Mouse (Mus musculus) liver, embryonic 15.5 days (tissue): ENCODE measurements around the gene Fcgr4. TPM values are rescaled to one million over a fixed set of nuclear protein-coding genes. Genes with fewer than 3 reads are reported as not detected.
A peak's percentile ranks its signal among the peaks of the same experiment; 100 is the strongest.
"Not testable (repeated sequence)": the region's sequence is repeated elsewhere in the genome, so short reads cannot be mapped to it uniquely, and the experiment has no call there.

Source experiments
- ATAC-seq: fragments of 200-750 bp; cut with Nextera tagmentation; 2 replicates; pipeline ENCODE4 v1.8.0; 2017; ENCODE audit warnings: moderate number of reproducible peaks, mild to moderate bottlenecking, moderate library complexity; ENCODE audit not compliant: insufficient read depth
- H3K27ac ChIP-seq: fragments of 300-500 bp; sonication (generic); replicated peaks from 2 replicates; pipeline ENCODE4 v1.5.1; 2015; ENCODE audit warnings: mild to moderate bottlenecking, inconsistent platforms
- H3K27me3 ChIP-seq: fragments of 300-500 bp; sonication (generic); 2 replicates; pipeline ENCODE4 v1.6.1; 2015; ENCODE audit warnings: mild to moderate bottlenecking, inconsistent platforms
- H3K36me3 ChIP-seq: fragments of 300-500 bp; sonication (generic); replicated peaks from 2 replicates; pipeline ENCODE4 v1.6.1; 2015; ENCODE audit warnings: moderate library complexity, mild to moderate bottlenecking, inconsistent platforms
- H3K4me1 ChIP-seq: fragments of 300-500 bp; sonication (generic); replicated peaks from 2 replicates; pipeline ENCODE4 v1.6.1; 2015; ENCODE audit warnings: inconsistent platforms
- H3K4me2 ChIP-seq: fragments of 300-500 bp; sonication (generic); 2 replicates; pipeline ENCODE4 v1.6.1; 2015; ENCODE audit warnings: moderate library complexity, mild to moderate bottlenecking, inconsistent platforms
- H3K4me3 ChIP-seq: fragments of 300-500 bp; sonication (generic); replicated peaks from 2 replicates; pipeline ENCODE4 v1.5.1; 2015; ENCODE audit warnings: mild to moderate bottlenecking, inconsistent platforms
- H3K9ac ChIP-seq: fragments of 300-500 bp; sonication (generic); 2 replicates; pipeline ENCODE4 v1.6.1; 2015; ENCODE audit warnings: moderate library complexity, mild to moderate bottlenecking, inconsistent platforms
- H3K9me3 ChIP-seq: fragments of 300-500 bp; sonication (generic); replicated peaks from 2 replicates; pipeline ENCODE4 v1.6.1; 2016; ENCODE audit warnings: inconsistent platforms
- WGBS: fragments of 180-500 bp; shearing (Covaris S2); methylation state at CpG from one replicate; pipeline ENCODE4 v1.1.7; 2015; ENCODE audit warnings: mixed read lengths; ENCODE audit not compliant: insufficient replicate concordance; 5-methylcytosine and 5-hydroxymethylcytosine counted together
- polyA plus RNA-seq: library from polyadenylated mRNA; unstranded; fragments of >200 nt; fragmentation: Nextera tagmentation; extraction: Ambion mirVana; gene quantifications from 2 replicates; pipeline ENCODE4 v1.2.1, GENCODE M21; 2015

The Fcgr4 gene
- polyA plus RNA-seq, result 3.9 and 4.2 TPM in 2 replicates

- H3K4me1 ChIP-seq, result peaks cover 12% of the 10 kb centered on the region
- no peaks in the 10 kb centered on the region for H3K27me3 ChIP-seq
- H3K9me3 ChIP-seq, result no peaks in the 10 kb centered on the region
- WGBS, result 26% methylated on average over 2 of the region's 2 CpGs
- H3K27ac ChIP-seq, result peak within 1 kb of the TSS; percentile 61
- H3K4me3 ChIP-seq, result no peak within 1 kb of the TSS
- H3K4me2 ChIP-seq, result no peak within 1 kb of the TSS
- ATAC-seq, result no peak
- no peak within 1 kb of the TSS for H3K9ac ChIP-seq
- no peaks in the 10 kb centered on the region for H3K36me3 ChIP-seq
Measured at GRCm38 (mm10) chr1:171018737-171019136, at the start of gene Fcgr4. Gene Fcgr4, plus strand, starts transcription at chr1:171018920.

- H3K9me3 ChIP-seq, result no peaks in the 10 kb centered on the region
- H3K27me3 ChIP-seq, result peaks cover 2% of the 10 kb centered on the region; the same call in 1 of the 2 replicates
- 58% methylated on average over 6 of the region's 6 CpGs for WGBS
- H3K4me3 ChIP-seq, result no peak overlapping the region
- H3K9ac ChIP-seq, result no peak overlapping the region
- no peaks in the 10 kb centered on the region for H3K36me3 ChIP-seq
- no peaks in the 10 kb centered on the region for H3K4me1 ChIP-seq
- no peak overlapping the region for H3K27ac ChIP-seq
- ATAC-seq, result no peak
- no peak overlapping the region for H3K4me2 ChIP-seq
Measured at GRCm38 (mm10) chr1:170972494-170972893, 46.2 kb upstream of the Fcgr4 start.

- peaks cover 2% of the 10 kb centered on the region; the same call in 1 of the 2 replicates for H3K27me3 ChIP-seq
- no peaks in the 10 kb centered on the region for H3K36me3 ChIP-seq
- WGBS, result 34% methylated on average over 4 of the region's 4 CpGs
- H3K4me3 ChIP-seq, result no peak overlapping the region
- no peak overlapping the region; the same call in 1 of the 2 replicates for H3K4me2 ChIP-seq
- no peaks in the 10 kb centered on the region for H3K4me1 ChIP-seq
- H3K9ac ChIP-seq, result no peak overlapping the region
- ATAC-seq, result no peak
- no peak overlapping the region for H3K27ac ChIP-seq
- no peaks in the 10 kb centered on the region for H3K9me3 ChIP-seq
Measured at GRCm38 (mm10) chr1:170972936-170973335, 45.8 kb upstream of the Fcgr4 start.

- Histone ChIP-seq H3K27ac (no peak overlapping the region), H3K4me3 (no peak overlapping the region), H3K4me1 (no peaks in the 10 kb centered on the region), H3K27me3 (peaks cover 2% of the 10 kb centered on the region; the same call in 1 of the 2 replicates), H3K4me2 (no peak overlapping the region), H3K9me3 (no peaks in the 10 kb centered on the region), H3K9ac (no peak overlapping the region), H3K36me3 (no peaks in the 10 kb centered on the region)
- WGBS, result 67% methylated on average over 8 of the region's 8 CpGs
- ATAC-seq, result no peak
Measured at GRCm38 (mm10) chr1:170974171-170974570, 44.5 kb upstream of the Fcgr4 start.

- H3K4me3 ChIP-seq, result no peak overlapping the region
- 0 out of 2 replicates have a peak overlapping the region, but pooled peaks have one; percentile 1 for H3K4me2 ChIP-seq
- ATAC-seq, result no peak
- no peaks in the 10 kb centered on the region for H3K36me3 ChIP-seq
- H3K27ac ChIP-seq, result no peak overlapping the region
- no peaks in the 10 kb centered on the region for H3K9me3 ChIP-seq
- H3K9ac ChIP-seq, result no peak overlapping the region
- no peaks in the 10 kb centered on the region for H3K4me1 ChIP-seq
- WGBS, result 85% methylated on average over 2 of the region's 2 CpGs
- peaks cover 2% of the 10 kb centered on the region; the same call in 1 of the 2 replicates for H3K27me3 ChIP-seq
Measured at GRCm38 (mm10) chr1:170974736-170975135, 44.0 kb upstream of the Fcgr4 start.

- ATAC-seq, H3K9me3 ChIP-seq, H3K27me3 ChIP-seq, H3K27ac ChIP-seq, H3K9ac ChIP-seq, H3K4me2 ChIP-seq, H3K36me3 ChIP-seq, H3K4me1 ChIP-seq: not testable (repeated sequence)
- H3K4me3 ChIP-seq, result peak overlapping the region; percentile 26
- 48% methylated on average over 2 of the region's 2 CpGs for WGBS
Measured at GRCm38 (mm10) chr1:170975350-170975749, 43.4 kb upstream of the Fcgr4 start.

GRCm38 (mm10) chr1:170975751-170976161 is 43.0 kb upstream of the Fcgr4 start:
- H3K4me3 ChIP-seq, result peak overlapping the region; percentile 26
- H3K27ac ChIP-seq, result no peak overlapping the region
- H3K9me3 ChIP-seq, result no peaks in the 10 kb centered on the region
- WGBS, result 20% methylated on average over 7 of the region's 7 CpGs
- no peak for ATAC-seq
- H3K4me2 ChIP-seq, result no peak overlapping the region
- H3K27me3 ChIP-seq, result peaks cover 2% of the 10 kb centered on the region; the same call in 1 of the 2 replicates
- H3K4me1 ChIP-seq, result no peaks in the 10 kb centered on the region
- H3K9ac ChIP-seq, result no peak overlapping the region
- no peaks in the 10 kb centered on the region for H3K36me3 ChIP-seq

- H3K9ac ChIP-seq, result no peak within 1 kb of the TSS
- peak within 1 kb of the TSS; percentile 26 for H3K4me3 ChIP-seq
- 62% methylated on average over 5 of the region's 5 CpGs for WGBS
- no peaks in the 10 kb centered on the region for H3K4me1 ChIP-seq
- no peak for ATAC-seq
- no peaks in the 10 kb centered on the region for H3K36me3 ChIP-seq
- H3K27ac ChIP-seq, result no peak within 1 kb of the TSS
- no peaks in the 10 kb centered on the region for H3K9me3 ChIP-seq
- no peak within 1 kb of the TSS for H3K4me2 ChIP-seq
- H3K27me3 ChIP-seq, result peaks cover 2% of the 10 kb centered on the region; the same call in 1 of the 2 replicates
Measured at GRCm38 (mm10) chr1:170976447-170976846, 42.3 kb upstream of the Fcgr4 start, which contains the start of gene Fcgr2b. Gene Fcgr2b, minus strand, starts transcription at chr1:170976547.

- no peaks in the 10 kb centered on the region for H3K36me3 ChIP-seq
- no peak for ATAC-seq
- H3K27me3 ChIP-seq, result peaks cover 2% of the 10 kb centered on the region; the same call in 1 of the 2 replicates
- 65% methylated on average over 4 of the region's 4 CpGs for WGBS
- H3K4me3 ChIP-seq, result no peak overlapping the region
- no peak overlapping the region for H3K27ac ChIP-seq
- no peak overlapping the region for H3K4me2 ChIP-seq
- no peak overlapping the region for H3K9ac ChIP-seq
- no peaks in the 10 kb centered on the region for H3K9me3 ChIP-seq
- no peaks in the 10 kb centered on the region for H3K4me1 ChIP-seq
Measured at GRCm38 (mm10) chr1:170978601-170979000, 40.1 kb upstream of the Fcgr4 start.

GRCm38 (mm10) chr1:170981679-170982078 is 37.0 kb upstream of the Fcgr4 start:
- H3K4me1 ChIP-seq, H3K27ac ChIP-seq, H3K4me2 ChIP-seq, ATAC-seq, H3K36me3 ChIP-seq, H3K9ac ChIP-seq, H3K4me3 ChIP-seq, H3K27me3 ChIP-seq, H3K9me3 ChIP-seq: not testable (repeated sequence)
- WGBS, result 46% methylated on average over 1 of the region's 1 CpGs

GRCm38 (mm10) chr1:170982301-170982700 is 36.4 kb upstream of the Fcgr4 start:
- Histone ChIP-seq H3K9ac (no peak overlapping the region), H3K9me3 (no peaks in the 10 kb centered on the region), H3K36me3 (no peaks in the 10 kb centered on the region), H3K4me3 (no peak overlapping the region), H3K27ac (no peak overlapping the region), H3K4me2 (no peak overlapping the region), H3K4me1 (no peaks in the 10 kb centered on the region), H3K27me3 (no peaks in the 10 kb centered on the region)
- no peak for ATAC-seq
- 59% methylated on average over 2 of the region's 2 CpGs for WGBS

GRCm38 (mm10) chr1:170983066-170983465 is 35.7 kb upstream of the Fcgr4 start:
- H3K27me3 ChIP-seq, result no peaks in the 10 kb centered on the region
- no peak overlapping the region for H3K27ac ChIP-seq
- no peak overlapping the region for H3K4me2 ChIP-seq
- no peak for ATAC-seq
- no peak overlapping the region for H3K4me3 ChIP-seq
- no peaks in the 10 kb centered on the region for H3K9me3 ChIP-seq
- H3K36me3 ChIP-seq, result no peaks in the 10 kb centered on the region
- 45% methylated on average over 4 of the region's 4 CpGs for WGBS
- no peak overlapping the region for H3K9ac ChIP-seq
- no peaks in the 10 kb centered on the region for H3K4me1 ChIP-seq
